Mouse (Mus musculus) thymus, postnatal 4 days (tissue): ENCODE measurements around the gene Cacnb1.

Experiments
- DNase-seq: peaks from one replicate; pipeline ENCODE4 v3.0.0; 2021

The Cacnb1 gene

DNA sequence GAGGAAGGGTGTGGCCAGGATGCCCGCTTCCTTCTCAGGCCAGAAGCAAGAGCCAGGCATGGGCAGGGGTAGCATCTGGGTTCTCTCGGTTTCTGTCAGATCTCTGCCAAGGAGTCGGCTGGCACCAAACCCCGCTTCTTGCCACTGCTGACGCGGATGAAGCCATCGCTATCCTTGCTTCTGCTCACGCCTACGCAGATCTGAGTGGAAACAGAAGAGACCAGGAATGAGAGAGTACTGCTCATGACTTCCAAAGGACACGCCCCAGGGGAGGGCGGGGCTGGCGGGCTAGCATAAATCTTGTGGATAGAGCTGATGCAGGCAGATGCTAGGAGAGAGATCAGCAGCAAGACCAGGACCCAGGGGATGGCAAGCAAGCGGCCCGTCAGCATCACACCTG lies 15.0 kb upstream of the Cacnb1 start:
- DNase-seq, result no peak

DNA sequence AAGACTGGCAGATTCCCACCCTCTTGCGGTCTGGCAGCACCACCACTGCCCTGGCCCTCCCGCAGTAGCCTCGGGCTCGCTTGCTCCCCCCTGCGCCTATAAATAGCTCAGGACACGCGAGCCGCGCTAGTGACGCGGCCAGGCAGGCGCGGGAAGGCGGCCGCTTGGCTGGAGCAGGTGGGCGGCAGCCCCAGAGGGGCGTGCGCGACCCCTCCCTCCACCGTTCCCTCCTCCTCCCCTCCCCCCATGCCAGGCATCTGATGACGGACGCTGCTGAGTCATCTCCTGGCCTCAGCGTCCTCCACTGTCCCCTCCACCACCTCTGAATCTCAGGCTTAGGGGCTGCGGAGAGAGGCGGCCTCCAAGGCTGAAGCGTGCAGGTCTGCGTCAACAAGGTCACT lies 13.1 kb upstream of the Cacnb1 start:
- peak; percentile 24 for DNase-seq

DNA sequence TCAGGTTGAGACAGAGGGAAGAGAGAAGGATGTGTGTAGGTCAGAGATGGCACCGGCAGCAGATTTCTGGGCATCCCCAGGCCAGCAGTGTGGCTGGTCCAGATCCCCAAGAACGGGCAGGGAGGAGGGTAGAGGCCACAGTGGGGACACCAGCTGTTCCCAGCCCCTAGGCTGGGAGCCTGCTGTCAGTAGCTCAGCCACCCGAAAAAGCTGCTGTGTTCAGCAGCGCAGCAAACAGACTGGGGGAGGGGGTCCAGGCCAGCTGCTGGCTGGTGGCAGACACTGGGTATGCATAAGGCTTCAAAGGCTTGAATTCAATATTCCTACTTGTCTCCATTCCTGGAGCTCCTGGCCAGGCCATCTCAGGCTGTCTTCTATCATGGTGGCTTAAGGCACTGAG lies 12.0 kb upstream of the Cacnb1 start:
- DNase-seq, result no peak

- no peak for DNase-seq
Measured at GRCm38 (mm10) chr11:98034061-98034460, 11.2 kb upstream of the Cacnb1 start.

DNA sequence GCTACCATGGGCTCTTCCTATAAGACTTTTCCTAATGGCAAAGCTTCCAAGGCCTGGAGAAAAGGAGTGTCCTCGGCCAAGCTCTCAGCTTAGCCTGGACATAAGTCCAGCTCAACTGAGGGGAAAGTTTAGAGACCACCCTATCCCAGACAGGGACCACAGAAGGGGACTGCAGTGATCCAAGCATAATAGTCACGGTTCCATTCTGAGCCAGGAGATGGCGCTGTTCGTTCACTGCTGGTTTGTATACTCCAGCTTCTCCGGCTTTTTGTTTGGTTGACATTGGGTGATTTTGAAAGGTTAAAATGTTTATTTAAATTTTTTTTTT lies 8.6 kb upstream of the Cacnb1 start:
- peak; percentile 91 for DNase-seq

GRCm38 (mm10) chr11:98030701-98031442 lies 8.0 kb upstream of the Cacnb1 start:
- no peak for DNase-seq

- DNase-seq, result no peak
Measured at GRCm38 (mm10) chr11:98027785-98028184, 5.0 kb upstream of the Cacnb1 start.

GRCm38 (mm10) chr11:98027297-98027688 lies 4.5 kb upstream of the Cacnb1 start:
- DNase-seq, result no peak

- DNase-seq, result peak; percentile 94
Measured at GRCm38 (mm10) chr11:98026570-98027296, 3.9 kb upstream of the Cacnb1 start, which contains the start of gene Rpl19. TSS of gene Rpl19 (plus strand) at chr11:98026710.

GRCm38 (mm10) chr11:98026248-98026569 lies 3.4 kb upstream of the Cacnb1 start:
- no peak for DNase-seq

- DNase-seq, result no peak
Measured at GRCm38 (mm10) chr11:98024516-98024915, 1.7 kb upstream of the Cacnb1 start.

- DNase-seq, result no peak
Measured at GRCm38 (mm10) chr11:98022253-98022554, 630 bp downstream of the Cacnb1 start.

DNA sequence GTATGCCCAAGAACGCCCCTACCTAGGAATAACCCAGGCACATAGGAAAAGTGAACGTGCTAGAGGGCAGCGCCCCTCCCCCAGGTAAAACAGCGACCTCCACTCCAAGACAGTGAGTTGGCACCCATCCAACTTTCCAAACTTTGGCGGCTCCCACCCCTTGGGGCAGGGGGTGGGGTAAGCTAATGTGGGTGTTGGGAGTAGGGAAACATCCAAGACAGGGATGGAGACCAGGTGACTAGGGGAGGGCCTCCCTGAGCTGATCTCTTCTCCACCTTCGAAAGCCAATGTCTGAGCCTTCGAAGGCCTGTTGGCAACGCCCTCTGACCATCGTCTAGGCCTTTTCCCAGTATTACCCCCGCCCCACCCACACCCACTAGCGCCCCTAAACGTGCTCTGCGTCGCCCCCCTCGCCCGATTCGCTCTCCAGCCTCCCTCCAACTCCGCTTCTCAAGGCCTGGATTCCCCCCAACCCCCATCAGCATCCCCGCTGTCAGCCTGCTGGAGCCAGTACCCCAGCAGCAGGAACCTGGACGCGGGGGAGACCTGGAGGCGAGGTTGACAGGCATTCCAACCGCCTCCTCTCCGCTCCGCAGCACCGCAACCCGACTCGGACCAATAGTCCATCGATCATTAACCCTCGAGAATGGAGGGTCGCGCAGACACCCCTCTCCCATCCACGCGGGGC lies 1.1 kb downstream of the Cacnb1 start:
- DNase-seq, result peak; percentile 57

DNA sequence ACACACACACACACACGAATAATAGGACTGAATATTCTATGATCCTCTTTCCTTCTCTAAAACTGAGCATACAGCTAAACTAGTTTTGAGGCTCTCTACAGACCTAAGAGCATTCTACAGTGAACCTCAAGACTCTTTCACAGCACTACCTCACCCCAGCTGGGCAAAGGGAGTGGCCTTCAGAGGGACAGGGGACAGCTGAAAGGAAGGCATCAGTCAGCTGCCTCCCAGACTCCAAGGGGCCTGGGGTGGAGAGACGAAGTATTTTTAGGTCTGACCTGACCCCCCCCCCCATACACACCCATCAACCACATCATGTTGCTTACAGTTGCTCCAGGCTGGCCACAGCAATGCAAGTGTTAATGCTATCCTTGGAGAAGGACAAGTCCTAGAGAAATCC lies 1.7 kb downstream of the Cacnb1 start:
- DNase-seq, result no peak

GRCm38 (mm10) chr11:98020710-98021109 lies 2.1 kb downstream of the Cacnb1 start:
- peak; percentile 36 for DNase-seq

DNA sequence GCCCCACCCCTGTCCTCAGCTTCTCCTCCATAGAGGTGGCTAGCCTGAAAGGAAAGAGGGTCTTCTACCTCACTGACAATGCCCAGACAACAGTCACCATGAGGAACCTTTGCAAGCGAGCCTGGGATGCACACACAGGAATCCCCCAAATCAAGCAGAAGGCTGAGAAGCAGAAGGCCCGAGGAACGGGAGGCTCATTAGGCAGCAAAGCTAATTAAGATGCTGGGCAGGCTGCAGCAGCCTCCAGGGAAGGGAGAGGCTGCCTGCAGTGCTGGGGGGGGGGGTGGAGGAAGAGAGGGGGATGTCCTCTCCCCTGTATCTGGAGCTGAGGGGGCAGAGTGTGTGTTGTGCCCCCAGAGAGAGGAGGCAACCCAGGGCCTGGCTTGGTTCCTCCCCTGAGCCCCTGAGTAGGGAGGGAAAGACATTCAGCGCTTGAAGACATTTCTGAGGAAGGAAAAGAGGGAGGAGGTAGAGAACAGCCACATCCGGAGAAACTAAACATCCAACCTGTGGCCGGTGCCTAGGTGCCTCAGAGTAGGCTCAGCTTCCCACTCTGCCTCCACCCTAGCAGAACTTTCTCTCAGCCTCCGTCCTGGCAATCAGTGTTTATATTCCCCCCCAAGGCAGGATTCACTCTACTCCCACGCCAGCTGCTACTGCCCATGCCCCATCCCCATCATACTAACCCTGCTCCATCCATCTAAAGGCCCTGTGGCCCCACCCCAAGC lies 2.8 kb downstream of the Cacnb1 start:
- DNase-seq, result peak; percentile 42

GRCm38 (mm10) chr11:98018858-98019641 lies 3.8 kb downstream of the Cacnb1 start:
- peak; percentile 89 for DNase-seq

- DNase-seq, result no peak
Measured at GRCm38 (mm10) chr11:98018222-98018621, 4.6 kb downstream of the Cacnb1 start.

GRCm38 (mm10) chr11:98016824-98017223 lies 6.0 kb downstream of the Cacnb1 start:
- DNase-seq, result no peak

DNA sequence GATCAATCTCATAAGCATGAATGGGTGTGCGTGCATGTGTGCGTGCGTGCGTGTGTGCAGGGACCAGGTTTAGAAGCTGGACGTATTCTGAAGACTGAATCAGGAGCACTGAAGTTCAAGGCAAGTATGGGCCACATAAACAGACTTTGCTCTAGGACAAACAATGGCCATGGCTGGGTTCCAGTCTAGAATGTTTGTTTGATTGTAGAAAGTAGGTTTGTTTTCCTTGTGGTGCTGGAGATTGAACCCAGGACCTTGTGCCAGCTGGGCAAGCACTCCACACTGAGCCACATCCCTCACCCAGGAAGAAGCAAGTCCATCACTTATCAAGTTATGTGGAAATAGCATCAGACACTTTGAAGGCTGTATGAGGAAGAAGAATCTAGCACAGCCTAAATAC lies 6.7 kb downstream of the Cacnb1 start:
- no peak for DNase-seq

DNA sequence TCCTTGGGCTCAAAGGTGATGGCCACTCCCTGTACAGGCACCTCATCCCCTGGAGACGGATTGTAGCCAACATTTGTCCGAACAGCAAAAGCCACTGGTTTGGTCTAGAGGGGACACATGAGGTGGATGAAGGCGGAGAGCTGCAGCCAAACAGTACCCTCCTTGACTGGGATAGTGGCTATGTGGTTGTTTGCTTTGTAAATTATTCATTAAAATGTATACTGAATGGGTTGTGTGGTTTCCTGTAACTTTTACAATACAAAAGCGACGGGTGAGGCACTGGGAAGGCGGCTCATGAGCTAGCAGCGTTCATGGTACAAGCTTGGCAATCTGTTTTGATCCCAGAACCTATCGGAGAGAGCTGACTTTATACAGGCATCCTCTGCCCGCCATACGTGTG lies 10.0 kb downstream of the Cacnb1 start:
- no peak for DNase-seq

DNA sequence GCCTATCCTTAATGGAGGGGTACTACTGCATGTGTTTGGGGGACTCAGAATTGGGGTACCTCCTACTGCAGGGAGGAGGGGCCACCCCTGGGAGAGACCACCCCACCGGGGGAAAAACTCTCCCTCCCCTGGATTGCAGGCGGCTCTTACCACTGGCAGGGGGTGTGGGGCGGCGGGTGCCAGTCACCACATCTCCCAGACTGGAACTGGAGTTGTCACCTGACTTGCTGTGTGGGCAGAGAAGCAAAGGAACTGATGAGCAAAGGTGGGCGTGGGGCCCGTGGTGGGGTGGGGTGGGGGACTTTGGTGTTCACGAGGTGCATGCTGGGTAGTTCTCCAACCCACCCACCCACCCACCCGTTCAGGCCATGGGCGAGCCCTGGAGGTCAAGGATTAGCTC lies 11.1 kb downstream of the Cacnb1 start:
- DNase-seq, result no peak

- DNase-seq, result peak; percentile 42
Measured at GRCm38 (mm10) chr11:98008087-98008486, 14.7 kb downstream of the Cacnb1 start.
